Mouse (Mus musculus): ENCODE results near the gene Pbld2.

The Pbld2 gene
- long read RNA-seq, experiment 1, partial matches to known transcripts: 0 of 1 reads
- long read RNA-seq, experiment 1, other reads (novel, unspliced or antisense): 1 of 1 reads
- long read RNA-seq, experiment 2, partial matches to known transcripts: 0 of 3 reads
- long read RNA-seq, experiment 2, other reads (novel, unspliced or antisense): 3 of 3 reads

DNA sequence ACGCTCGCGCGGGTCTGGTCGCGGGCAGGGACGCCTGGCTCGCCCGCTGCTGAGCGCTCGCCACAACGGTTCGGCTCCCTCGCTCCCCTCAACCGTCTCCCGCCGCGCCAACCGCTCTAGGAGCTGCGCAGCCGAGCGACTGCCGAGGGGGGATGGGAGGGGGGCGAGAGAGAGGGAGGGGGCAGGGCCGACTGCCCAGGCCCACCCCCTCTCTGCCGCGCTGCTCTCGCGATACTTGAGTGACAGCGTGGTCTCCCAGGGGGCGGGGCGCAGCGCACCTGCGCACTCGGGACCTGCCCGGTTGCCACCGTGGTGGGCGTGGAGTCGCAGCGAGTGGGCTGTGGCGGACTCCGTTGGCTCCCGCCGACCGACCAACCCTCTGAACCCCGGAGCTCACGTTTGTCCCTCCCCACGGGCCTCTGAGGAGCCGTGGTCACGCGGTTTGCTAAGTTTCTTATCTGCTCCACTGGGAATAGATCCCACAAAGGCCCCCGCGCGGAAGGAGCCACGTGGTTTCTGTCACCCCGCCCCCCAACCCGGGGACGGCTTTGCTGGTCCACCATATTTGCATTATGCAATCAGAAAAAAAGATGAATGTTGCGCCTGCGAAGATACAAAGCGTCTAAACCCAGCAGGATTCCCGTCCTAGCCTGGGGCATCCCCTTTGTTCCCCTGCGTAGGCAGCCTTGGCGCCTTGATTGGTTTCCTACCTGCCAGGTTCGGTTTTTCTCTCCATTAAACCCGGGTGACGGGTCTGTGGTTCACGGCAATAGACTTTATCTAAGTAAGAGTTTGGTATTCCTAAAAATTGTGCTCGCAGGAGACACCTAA lies at the start of gene Pbld2, which contains the start of gene Hnrnph3:
Gene Pbld2 (plus strand): TSS at position 567 of the 831 bp plus-strand sequence.
Gene Hnrnph3 (minus strand): TSS at position 469 of the 831 bp plus-strand sequence.
- intact Hi-C loops (cut with DNase I): no loop called here

DNA sequence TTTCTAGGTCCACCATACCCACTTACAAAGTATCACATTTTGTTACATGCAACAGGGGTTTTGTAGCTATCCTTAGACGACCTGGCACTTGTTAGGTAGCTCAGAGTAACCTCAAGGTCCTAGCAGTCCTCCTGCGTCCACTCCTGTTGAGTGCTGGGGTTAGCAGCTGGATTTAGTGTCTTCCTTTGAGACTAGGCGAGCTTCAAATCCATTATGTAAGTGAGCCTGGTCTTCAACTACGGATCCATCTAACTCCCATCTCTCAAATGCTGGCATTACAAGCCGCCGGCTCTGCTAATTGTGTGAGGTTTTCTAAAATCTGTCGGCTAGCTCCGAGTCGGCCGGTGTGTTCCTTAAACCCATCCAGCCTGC lies 44.5 kb upstream of the Pbld2 start:
- intact Hi-C loops (cut with DNase I): loop anchor here (10.0 kb wide), 1 partner anchor 175 kb away; no protein-coding TSS in a partner anchor

DNA sequence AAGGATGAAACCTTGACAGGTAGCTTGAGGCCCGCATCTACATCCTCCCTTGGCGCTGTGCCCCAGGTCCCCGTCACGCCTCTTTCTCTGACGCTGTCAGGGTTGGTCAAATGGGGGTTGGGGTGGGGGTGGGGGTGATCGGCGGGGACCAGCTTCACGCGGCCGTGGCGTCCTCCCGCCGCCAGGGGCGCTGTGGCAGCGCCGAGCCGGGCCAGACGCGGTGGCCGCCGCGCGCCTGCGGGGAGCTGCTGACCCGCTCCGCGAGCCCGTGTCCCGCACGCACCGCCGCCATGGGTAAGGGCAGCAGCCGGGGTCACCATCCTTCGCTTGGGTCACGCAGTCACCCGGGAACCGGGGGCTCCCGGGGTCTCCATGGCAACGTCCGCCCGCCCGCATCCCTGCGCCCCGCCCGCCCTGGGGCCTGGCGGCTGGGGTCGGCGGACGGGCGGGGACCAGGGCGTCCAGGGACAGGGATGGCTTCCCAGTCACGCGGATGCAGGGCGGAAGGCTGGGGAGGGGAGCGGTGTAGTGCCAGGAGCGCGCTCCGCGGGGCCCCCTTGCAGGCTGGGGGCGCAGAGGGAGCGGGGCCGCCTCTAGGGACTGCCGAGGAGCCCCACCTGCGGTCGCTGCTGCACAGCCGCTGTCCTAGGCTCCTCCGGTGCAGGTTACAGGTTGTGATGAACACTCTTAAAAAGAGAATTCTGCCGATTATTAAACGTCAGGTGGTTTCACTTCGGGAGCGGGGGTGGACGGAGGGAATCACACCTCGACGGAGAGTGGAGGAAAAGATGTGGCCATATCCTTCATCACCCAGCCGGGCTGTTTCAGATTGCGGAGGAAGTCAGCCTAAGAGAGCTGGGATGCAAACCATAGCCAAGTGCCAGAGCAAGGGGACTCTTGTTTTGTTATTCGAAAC lies 43.8 kb upstream of the Pbld2 start, which contains the start of gene Rufy2:
Gene Rufy2 (plus strand): TSS at position 185 of the 916 bp plus-strand sequence.
- intact Hi-C loops (cut with DNase I): loop anchor here (10.0 kb wide), 1 partner anchor 175 kb away; no protein-coding TSS in a partner anchor

DNA sequence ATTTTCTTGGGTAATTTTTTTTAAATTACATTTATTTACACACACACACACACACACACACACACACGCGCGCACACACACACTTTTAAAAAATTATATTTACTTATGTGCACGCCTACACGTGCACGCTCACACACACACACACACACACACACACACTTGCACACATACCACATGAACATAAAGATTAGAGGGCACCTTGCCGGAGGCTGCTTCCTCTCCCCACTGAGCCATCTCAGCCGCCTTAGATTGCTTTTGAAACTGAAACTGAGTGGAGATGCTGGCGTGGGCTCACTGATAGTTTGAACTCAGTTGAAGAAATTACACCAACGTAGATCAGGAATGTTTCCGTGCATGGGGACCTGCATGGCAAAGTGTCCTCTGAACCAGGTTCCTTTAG lies 40.0 kb upstream of the Pbld2 start:
- intact Hi-C loops (cut with DNase I): loop anchor here (10.0 kb wide), 1 partner anchor 179 kb away; no protein-coding TSS in a partner anchor

DNA sequence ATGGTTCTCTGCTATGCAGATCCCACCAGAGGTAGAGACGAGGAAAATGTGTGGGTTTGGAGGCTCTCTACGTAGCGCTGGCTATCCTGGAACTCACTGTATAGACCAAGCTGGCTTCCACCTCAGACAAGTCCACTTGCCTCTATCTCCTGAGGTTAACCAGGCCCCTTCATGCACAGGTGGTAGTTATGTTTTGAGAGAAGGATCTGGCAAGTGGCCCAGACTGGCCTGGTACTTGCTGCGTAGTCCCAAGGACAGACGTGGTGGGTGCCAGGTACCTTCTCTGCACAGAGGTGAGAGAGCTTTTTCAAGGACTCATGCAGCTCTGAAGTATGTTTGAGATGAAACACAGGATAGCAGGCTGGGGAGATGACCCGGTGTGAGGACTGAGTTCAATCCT lies 39.6 kb upstream of the Pbld2 start:
- intact Hi-C loops (cut with DNase I): loop anchor here (10.0 kb wide), 1 partner anchor 180 kb away; no protein-coding TSS in a partner anchor

DNA sequence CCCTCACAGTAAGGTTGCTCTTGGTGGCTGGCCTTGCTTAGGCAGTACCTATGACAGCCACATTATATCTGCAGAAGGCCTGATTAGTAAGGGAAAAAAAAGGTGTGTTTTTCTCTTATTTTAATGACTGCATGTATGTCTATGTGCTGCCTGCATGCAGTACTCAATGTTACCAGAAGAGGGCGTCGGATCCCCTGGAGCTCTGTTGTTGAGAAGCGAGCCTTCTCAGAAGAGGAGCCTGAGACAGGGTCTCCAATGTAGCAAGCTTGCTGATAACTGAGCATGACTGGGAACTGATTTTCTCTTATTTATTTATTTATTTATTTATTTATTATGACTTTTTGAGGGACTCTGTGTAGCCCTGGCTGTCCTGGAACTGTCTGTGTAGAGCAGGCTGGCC lies 36.8 kb upstream of the Pbld2 start:
- intact Hi-C loops (cut with DNase I): loop anchor here (5.0 to 10.0 kb wide), 2 partner anchors 80 to 183 kb away; no protein-coding TSS in a partner anchor

DNA sequence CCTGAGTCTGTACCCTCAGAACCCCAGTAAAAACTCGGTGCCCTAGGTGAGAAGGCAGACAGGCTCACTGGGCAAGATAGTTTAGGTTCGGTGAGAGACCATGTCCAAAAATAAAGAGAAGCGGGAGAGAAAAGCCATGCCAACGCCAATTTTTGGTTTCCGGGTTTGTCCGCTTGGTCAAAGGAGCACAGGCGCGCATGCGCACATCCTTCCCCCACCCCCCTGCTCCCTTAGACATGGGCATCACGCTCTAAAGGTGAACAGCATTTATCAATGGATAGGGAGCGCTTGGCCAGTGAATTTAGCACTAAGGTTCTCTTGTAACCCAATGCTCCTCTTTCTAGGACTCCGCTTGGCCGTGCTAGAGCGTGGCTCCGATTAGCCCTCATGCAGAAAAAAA lies 33.5 kb upstream of the Pbld2 start:
- intact Hi-C loops (cut with DNase I): no loop called here

DNA sequence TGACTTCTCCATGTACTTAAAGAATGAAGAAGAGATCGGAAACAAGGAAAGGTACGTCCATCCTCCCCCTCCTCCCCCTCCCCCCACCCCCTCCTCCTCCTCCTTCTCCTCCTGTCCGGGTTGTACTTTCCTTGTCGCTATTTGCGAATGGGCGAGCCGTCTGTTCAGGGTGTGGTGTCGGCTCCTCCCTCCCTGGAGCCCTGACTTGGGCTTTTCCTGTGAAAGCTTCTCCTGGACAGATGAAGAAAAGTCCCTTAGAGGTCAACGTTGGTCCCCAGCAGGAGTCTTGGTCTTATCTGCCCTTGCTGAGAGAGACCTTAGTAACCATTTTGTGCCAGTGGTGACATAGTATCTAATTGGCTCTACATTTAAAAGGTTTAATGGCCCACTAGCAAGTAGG lies 30.1 kb upstream of the Pbld2 start:
- intact Hi-C loops (cut with DNase I): no loop called here

DNA sequence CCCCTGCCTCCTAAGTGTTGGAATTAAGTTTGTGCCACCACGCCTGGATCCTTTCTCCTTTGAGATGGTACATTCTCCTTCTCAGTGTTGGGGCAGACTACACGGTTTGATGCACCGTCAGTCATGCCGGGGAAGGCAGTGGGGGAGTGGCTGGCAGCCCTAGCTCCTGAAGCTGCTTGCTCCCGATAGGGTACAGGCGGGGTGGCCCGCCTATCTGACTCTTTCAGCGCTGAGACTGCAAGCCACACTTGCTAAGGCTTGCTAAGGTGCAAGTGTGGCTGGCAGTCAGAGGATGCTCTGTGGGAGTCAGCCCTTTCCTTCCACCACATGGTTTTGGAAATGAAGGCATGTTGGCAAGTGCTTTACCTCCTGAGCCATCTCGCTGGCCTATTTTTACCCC lies 23.5 kb upstream of the Pbld2 start:
- intact Hi-C loops (cut with DNase I): no loop called here

DNA sequence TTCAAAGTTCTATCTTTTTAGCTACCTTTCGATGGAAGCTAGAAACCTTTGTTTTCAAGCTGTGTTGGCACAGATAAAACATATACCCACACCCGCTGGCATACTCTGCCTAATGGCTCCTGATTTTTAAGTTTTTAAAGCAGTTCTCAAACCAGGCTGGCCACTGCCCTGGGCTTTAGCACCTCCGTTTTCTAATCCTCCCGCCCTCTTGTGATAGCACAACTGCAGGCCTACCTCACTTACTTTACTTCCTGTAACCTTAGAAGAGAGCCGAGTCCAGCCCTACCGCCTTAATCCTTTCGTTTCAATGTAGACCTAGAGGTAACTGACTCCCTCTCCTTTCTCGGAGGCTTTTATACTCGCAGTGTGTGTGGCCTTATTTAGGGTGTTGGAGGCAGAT lies 20.9 kb upstream of the Pbld2 start:
- intact Hi-C loops (cut with DNase I): no loop called here

DNA sequence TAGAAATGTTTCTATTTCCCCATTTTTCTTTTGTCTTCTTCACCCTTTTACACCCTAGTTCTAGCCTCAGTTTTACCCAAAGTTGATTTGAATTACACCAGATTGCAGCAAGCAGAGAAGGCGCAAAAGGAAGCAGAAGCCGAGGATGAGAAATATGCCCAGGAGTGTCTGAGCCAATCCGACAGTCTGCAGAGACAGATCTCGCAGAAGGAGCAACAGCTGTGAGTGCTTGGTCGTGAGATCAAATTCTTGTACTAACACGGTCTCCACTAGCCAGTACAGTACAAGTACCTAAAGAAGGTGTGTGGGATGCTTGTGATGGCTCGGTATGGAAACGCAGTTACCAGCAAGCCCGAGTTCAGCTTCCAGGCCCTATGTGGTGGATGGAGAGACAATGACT lies 19.6 kb upstream of the Pbld2 start:
- intact Hi-C loops (cut with DNase I): no loop called here

DNA sequence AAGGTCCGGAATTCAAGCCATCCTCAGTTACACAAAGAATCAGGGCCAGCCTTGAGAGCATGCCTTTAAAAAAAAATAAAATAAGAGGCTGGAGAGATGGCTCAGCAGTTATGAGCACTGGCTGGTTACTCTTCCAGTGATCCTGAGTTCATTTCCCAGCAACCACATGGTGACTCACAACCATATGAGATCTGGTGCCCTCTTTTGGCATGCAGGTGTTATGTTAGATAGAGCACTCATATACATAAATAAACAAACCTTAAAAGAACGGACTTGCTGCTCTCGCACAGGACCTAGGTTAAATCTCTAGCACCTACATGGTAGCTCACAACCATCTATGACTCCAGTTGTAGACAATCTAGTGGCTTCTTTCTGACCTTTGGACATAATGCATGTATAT lies 15.9 kb upstream of the Pbld2 start:
- intact Hi-C loops (cut with DNase I): no loop called here

DNA sequence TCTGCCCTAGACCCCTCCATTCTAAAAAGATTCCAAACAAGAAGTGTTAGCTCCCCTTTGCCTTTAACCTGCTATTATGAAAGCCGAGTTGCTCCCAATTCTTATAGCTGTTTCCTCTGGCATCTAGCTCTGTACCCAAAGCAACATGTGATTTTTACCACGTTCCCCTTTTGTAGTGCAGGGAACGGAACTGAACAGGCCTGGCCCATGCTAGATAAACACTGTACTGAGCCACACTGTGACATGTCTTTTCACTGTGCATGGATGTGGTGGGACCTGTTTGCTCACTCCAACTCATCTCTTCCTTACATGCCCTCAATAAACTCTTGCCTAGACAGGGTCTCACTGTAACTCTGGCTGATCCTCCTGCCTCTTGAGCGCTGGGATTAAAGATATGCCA lies 13.8 kb upstream of the Pbld2 start:
- intact Hi-C loops (cut with DNase I): no loop called here

DNA sequence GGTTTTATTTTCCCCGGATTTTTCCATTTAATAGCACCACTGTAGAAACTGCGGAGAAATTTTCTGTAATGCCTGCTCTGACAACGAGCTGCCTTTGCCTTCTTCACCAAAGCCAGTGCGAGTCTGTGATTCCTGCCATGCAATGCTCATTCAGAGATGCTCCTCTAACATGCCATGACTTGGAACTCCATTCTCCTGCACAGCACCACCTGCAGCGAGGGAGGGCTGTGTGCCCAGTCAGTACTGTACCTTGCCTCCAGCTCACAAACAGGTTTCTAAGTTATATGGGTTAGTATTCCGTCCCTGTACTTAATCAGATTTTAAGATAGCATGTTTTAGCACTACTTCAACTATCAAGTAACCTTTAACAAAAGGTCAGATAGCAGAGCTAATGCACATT lies 12.6 kb upstream of the Pbld2 start:
- intact Hi-C loops (cut with DNase I): no loop called here

DNA sequence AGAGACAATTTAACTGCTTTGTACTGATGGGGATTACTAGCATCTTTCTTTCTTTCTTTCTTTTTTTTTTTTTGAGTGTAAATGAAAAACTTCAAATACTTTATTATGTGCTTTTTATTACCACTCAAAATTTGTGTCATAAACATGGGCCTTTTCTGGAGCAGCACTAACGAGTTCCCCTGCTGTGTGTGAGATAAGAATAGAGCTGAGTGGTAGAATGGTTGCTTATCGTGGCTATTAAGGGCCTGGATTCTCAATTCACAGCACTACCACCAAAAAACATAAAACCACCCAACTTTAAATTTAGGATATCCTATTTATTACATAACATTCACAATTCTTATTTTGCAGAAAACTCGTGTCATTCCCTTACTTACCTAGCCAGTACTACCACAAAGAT lies 10.6 kb upstream of the Pbld2 start:
- intact Hi-C loops (cut with DNase I): no loop called here

DNA sequence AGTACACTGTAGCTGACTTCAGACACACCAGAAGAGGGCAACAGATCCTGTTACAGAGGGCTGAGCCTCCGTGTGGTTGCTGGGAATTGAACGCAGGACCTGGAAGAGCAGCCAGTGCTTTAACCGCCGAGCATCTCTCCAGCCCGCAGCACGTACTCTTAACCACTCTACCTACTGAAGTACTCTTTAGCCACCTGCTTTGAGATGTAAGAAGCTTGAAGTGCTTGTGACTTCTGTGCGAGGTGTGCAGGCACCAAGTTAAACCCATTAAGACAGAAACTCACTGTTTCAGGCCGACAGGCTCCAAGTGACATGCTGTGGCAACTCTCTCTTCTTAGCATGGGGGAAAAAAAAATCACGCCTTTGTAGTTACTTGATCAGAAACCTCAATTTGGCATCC lies 9.9 kb upstream of the Pbld2 start:
- intact Hi-C loops (cut with DNase I): no loop called here

DNA sequence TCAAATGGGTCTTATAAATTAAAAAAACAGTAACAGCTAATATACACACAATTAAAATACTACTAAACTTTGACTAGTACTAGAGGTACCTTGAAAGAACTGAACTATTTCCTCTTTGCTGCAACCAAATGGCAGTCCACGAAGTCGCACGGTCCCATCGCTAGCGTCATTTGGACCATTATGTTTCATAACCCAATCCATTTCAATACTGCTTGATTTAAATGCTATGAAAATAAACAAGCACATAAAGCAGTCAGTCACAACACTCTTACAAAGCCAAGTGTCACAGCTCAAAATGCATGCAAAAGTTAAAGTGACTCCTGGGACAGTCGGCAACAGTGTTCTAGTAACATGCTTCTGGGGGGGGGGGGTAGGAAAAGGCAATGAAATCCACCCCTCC lies 4.8 kb upstream of the Pbld2 start:
- intact Hi-C loops (cut with DNase I): no loop called here

DNA sequence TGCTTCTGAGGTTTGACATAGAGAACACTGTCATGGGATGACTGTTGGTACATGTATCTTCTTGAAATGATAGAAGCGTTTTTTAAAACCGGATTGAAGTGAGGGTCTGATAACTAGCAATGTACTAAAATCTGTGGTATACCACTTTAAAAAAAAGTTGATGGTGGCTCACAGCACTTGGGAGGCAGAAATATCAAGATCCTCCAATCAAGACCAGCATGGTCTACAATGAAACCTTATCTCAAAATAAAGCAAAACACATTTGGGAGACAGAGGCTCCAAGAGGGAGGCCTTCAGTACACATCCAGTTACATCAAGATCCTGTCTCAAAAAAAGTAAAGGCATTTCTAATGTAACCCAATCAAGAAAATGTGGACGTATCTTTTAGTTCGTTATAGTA lies 2.4 kb upstream of the Pbld2 start:
- intact Hi-C loops (cut with DNase I): no loop called here

DNA sequence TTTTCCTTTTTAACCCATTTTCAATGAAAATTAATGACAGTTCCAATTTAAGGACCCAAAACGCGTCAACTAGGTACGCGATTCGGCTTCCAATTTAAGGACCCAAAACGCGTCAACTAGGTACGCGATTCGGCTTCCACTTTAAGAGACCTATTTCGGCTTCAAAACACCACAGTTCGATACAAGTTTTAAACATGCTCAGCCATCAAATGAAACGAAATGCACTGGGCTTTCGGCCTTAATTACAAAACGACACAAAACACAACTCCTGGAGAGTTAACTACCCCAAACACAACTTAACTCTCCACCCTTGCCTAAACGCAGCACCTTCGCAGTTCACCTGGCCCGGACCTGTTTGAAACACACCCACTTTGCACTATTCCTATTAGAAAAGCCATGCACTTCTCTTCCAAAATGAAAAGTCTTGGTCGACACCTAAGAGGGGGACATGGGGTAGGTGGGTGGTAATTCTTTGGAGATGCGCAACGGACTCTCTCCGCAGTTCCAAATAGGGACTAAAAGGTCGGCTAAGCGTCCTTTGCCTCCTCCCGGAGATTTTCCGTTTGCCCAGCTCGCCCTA lies 1.5 kb upstream of the Pbld2 start:
- intact Hi-C loops (cut with DNase I): no loop called here

DNA sequence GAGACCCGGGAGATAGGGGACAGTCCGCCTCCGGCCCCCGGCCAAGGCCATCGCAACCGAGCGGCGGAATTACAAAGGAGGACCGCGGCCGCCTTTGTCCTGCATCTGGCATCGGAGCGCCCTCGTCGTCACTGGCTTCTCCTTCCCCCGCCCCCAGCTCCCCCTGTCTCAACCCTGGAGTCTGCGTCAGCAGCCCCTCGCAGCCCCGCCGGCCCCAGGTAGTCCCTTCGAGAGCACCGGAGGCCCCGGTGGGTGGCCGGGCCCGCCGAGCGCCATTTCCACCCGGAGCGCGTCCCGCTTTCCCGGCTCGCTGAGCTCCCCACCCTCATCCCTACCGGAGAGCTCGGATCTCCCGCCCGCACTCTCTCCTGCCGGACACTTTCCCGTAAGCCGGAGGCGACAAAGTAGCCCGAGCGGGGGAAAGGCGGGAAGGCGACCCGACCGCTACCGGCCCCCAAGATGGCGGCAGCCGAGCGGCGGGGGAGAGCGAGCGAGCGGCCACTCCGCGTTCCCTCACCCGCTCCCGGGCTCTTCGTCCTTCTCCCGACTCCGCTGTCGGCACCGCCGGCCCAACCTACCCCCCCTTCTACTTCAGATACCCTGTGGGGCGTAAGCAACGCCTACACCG lies 880 bp upstream of the Pbld2 start:
- intact Hi-C loops (cut with DNase I): no loop called here

DNA sequence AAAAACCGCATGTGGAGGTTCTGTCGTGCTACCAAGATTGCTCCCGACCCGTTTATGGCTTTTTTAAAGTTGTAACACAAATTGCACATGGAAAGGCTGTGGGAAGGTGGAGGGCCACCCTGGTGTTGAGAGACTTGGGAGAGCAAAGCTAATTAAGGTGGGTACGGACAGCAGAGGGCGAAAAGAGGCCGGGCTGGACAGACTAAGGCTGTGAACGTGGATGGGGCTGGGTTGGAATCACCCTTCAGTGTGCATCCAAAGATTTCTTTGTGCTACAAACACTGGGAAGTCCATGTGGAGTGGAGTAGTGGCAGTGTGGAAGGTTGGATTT lies 430 bp downstream of the Pbld2 start:
- intact Hi-C loops (cut with DNase I): no loop called here
